Mouse (Mus musculus) B cell, adult 2 months (primary cell): ENCODE measurements at regions not wholly inside any gene's neighbourhood (a gene's known extent, or its start where the extent isn't known, plus 50 kb on each side); places are given as distances from the start of the nearest gene placed in this dataset.

Experiments
- DNase-seq, 2 experiments: peaks; one replicate each; pipeline ENCODE4 v3.0.0; 2022

DNA sequence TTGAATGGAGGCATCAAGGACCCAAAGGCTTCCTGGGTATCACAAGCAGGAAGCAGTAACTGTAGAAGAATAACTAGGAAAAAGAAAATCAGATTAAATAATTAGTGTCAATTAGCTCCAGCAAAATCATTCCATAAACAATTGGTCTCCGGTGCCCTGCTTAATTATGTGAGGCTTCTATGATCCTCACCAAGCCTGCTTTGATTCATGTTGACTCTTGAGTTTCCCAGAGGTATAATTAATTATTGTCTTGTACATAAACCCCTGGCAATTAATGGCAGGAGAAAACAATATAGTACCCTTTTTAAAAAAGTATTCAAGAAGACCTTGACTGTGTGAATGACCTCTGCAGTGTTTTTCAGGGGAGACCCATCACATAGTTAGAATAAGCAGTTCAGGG, 61.5 kb upstream of the Sp8 start:
- DNase-seq = no peak

DNA sequence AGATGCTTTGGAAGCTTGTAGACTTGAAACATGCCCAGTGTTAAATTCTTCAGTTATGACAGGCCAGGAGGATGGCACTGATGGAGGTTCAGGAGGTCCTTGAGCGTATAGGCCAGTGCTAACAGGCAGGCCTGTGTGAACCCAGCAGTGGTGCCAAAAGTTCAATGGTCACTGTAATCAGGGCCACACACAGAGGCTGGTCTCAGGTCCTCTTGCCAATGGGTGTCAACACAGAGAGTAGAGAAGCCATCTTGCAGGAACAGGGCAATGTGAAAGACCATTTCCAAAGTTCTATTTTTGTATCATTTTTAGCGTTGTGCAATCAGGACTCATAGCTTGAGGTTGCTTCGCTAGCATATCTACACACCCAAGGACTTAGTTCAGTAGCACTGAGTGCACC, 64.2 kb upstream of the Sp8 start:
- no peak for DNase-seq

DNA sequence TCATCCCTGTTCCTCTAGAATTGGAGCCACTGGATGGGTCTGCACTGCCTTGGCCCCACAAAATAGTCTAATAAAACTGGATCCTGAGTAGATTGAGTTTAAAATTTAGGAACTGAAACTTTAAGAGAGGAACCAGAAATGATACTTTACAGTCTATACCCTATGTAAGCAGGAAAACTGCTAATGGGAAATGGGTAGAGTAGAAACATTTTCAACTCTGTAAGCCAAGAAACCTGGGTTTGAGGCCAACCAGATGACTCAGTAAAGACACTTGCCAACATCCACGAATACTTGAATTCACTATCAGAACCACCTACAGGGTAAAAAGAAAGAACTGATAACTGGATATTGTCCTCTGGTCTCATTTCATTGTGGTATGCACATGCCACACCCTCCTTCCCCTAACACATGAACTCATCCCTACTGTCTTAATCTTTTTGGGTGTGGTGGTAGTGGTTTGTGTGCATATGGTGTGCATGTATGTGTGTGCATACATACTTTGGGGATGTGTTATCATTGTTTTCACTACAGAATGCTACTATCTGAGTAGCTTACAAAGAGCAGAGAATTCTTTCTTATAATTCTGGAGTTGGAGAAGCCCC, 70.6 kb upstream of the Sp8 start:
- DNase-seq = no peak

DNA sequence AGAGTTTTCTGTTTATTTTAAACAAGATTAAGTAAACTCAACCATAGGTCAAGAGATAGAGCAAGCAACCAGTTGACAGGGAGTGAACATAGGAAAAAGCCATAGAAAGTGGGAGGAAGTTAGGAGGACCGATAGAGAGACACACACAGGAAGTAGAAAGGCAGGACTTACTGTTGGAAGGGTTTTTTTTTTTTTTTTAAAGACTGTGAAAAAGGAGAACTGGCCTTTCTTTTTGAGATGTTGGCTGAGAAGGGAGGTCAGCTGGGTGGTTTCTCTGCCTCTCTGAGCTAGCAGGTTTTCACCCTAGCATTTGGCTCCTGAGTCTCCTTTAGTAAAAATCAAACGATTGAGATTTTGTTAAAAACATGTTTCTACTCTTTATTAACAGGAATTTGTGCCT, 73.3 kb upstream of the Sp8 start:
- no peak for DNase-seq

DNA sequence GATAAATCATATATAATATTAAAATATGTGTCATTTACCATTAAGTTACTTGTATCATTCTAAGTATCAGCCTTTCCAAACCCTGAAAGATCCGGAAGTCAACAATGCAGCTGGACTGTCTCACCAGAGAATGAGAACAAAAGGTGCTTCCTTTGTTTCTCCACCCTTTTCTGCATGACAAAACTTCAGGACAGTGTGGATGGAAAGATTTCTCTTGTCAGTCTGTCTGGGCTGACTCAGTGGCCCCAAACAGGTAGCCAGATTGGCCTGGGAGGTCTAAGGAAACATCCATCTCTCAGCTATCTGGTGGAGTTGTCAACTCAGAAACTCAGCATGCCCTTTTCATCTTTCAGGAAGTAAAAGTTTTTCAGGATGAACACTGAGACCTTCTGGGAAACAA, 79.7 kb upstream of the Sp8 start:
- no peak for DNase-seq

DNA sequence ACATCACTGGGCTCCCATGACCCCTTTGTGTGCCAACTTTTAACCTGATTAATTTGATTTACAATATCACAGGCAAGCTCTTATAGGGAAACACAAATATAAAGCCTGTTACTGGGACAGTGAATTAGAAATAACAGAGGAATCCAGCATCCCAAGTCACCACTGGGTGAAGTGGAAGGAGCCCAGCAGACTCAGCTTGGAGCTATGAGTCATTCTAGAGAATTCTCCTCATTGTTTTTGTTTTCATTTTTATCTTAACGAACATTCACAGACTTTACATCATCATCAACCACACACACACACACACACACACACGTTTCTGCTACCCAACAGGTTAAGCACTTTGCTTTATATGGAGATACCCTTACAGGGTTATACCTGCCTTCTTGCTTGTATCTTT, 92.1 kb upstream of the Sp8 start:
- DNase-seq = no peak

DNA sequence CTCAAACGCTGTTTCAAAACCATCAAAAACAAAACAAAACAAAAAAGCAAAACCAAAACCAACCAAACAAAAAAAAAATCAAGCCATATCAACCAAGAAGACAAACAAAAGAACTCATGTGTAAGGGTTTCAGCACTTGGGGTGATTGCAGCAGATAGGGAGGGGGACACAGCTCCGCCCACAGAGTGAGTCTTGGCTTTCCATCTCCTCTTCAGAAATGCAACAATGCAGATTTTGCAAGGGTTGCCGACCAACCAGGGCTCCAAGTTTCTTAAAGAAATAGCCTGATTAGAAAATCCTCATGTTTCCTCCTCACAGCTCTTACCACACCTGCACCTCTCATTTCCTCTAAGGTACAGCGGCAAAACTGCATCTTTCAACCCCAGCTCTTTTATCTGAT, 107.0 kb upstream of the Sp8 start:
- no peak for DNase-seq

DNA sequence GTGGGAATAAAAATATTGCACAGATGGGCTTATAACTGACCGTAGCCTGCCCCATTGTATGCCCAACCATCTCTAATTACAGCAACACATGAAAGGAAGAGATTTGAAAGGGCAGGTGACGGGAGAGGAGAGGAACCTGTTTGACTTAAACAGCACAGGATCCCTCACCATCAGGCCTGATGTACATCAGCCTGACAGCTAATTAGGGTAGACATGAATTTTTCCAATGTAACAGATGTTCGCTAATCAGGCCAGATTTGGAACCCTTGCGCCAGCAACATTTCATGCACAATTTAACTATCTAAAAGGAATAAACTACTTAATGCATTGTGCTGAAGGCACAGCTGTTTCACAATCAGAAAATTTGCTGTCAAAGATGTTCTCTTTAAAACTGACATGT, 120.2 kb upstream of the Sp8 start:
- no peak for DNase-seq

DNA sequence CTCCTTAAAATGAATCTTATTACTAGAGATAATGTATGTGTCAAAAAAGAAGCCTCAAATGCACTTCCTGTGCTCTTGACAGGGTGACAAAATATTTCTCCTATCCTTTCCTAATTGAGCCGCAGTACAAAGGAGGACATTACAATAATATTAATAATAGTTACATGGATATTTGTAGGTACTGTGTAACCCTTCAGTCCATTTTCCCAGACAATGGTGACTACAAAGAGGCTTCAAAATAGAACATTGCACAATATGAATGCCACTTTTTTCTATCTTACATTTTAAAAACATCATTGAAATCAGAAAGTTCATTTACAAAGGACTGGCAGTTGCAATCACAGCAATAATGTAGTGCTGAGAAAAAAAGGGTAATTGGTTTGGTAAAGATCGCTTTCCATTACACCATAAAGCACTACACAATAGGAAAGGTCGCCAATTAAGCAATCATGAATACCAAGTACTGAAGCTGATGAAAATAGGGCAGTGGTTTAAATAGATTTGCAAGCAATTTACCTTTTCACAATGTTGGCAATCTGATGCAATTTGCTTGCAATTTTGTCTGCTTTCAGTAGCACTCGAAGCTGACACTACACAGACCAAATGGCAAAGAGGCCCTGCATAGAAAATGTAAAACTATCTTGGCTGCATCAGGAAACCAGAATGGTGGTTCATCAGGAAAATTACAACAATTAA, 126.1 kb upstream of the Sp8 start:
- no peak for DNase-seq

DNA sequence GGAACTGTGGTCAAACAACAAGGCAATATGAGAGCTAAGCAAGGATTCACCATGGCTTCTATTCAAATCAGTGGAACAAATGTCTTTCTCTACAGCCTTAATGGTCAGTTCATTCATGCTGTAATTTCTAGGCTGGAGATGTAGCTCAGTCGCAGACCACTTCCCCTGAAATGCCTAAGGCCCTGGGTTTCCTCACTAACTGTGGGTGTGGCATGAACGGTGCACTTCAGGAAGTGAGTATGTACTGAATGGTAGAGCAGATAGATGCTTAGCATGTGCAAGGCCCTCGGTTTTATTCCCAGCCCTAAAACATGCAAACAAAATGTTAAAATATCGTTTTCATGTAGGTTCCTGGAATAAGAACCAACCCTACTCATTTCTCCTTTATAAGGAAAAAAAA, 129.3 kb upstream of the Sp8 start:
- DNase-seq = no peak

DNA sequence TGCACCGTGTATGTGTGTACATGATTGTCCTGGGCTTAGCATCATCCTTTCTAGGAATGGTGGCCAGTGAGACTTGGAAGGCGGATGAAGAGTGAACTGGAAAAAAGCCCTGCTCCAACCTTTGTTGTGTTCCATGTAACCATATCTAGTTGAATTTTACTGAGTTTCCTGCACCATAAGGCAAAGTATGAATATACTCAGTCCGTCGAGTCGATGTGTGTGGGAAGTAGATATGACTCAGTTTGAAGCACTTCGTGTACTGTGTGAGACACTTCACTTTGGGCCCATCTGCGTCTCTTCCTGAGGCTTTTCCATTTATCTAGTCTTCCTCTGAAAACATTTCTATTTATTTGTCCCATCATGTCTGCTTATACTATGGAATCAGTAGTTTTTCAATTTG, 139.5 kb upstream of the Sp8 start:
- no peak for DNase-seq

DNA sequence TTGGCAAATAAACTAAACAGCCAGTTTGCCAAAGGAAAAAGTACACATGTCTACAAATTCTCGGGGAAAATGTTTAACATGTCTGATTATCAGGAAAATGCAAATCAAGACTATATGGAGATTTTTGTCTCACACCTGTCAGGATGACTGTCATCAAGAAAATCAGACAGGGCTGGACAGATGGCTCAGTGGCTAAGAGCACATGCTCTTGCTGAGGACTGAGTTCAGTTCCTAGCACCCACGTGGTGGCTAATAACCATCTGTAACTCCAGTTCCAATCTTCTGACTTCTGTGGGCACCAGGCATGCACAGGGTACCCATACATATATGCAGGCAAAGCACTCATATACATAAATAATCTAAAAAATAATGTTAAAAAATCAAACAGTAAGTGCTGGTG, 141.3 kb upstream of the Sp8 start:
- no peak for DNase-seq

DNA sequence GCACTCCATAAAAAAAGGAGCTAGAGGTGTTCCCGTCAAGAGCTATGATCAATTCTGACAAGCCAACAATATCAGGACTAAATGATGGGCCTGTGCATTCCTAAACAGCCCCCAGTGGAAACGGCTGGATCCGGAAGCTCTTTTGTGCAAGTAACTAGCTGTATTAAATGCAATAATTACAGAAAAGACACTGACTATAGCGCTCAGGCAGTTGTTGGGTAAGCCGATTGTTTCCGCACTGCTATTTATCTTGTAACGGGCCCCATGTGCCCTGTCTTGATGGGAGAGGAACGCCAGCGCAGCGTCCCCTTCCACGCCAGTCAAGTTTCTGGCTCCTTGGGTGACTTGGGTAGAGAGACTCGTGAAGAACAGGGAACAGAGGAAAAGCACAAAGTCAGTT, 142.4 kb upstream of the Sp8 start:
- no peak for DNase-seq

DNA sequence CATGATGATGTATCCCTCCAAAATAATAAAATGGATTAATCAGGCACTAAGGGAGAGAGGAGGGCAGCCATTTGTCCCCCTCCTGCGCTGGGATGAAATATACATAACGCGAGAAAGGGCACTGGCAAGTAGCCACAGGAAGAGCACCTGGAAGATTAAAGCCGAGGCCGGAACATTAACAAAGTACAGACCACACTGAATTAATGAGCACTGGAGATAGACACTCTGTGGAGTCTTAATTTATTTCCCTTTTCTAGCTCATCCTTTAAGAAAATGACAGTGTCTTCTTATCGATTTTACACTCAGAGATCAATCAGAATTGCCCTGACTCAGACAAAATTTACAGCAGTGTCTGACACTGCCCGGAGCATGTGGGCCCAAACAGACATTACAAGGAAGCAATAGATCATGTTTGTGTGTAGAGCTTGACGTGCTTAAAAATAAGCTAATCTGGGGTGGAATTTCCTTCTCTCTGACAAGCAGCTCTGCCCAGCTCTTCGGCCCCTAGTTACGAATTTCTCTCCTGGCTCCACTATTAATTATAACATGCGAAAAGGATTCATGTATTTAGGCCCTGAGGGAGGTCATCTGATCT, 143.0 kb upstream of the Sp8 start:
- DNase-seq = no peak

DNA sequence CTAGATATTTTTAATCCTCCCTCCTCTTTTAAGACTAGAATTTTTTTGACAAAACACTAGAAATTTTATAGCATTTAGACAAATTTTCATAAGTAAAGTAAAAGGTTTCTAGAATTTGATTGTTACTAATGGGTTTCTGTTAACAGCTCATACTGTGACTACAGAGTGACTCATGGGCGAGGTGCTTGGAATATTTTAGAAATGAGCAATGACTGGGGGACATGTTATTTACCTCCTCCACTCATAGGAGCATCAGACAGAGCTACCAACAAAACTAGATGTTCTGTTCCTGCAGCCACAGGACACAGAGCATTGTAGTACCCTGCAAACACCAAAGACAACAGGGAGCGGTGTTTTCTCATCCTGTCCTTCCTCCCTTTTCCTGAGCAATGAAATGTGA, 144.3 kb upstream of the Sp8 start:
- DNase-seq = no peak

DNA sequence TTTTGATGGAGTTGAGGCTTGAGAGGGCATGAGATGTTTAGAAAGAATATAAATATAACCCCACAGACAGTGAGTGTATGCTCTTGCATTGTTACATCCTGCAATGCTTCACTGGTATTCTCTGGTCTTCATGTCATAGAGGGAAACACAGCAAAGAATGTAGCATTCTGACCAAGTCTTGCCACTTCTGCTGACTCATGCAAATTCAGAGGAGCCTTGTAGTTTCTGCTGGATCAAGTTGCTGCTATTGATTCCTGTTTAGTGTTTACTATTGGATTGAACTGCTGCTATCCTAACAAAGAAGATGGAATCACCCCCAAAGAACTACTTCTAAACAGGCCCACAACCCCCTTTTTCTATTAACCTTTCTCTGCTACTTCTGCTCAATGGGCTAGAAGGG, 148.0 kb upstream of the Sp8 start:
- no peak for DNase-seq

DNA sequence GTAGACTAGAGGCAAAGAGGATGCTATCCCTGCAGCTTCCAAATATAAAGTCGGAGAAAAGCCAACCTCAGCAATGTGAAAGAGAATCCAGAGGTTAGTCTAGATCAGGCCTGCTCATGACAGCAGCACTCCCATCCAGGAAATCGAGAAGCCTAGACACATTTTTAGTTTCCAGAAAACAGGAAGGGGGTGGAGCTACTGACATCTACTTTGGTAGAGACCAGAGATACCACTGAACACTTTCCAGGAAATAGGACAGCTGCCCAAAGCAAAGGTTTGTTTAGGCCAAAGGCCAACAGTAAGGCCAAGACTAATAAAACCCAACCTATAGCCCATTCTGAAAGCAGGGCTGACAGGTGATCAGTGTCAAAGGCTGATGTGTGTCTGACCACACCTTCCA, 151.4 kb upstream of the Sp8 start:
- no peak for DNase-seq

DNA sequence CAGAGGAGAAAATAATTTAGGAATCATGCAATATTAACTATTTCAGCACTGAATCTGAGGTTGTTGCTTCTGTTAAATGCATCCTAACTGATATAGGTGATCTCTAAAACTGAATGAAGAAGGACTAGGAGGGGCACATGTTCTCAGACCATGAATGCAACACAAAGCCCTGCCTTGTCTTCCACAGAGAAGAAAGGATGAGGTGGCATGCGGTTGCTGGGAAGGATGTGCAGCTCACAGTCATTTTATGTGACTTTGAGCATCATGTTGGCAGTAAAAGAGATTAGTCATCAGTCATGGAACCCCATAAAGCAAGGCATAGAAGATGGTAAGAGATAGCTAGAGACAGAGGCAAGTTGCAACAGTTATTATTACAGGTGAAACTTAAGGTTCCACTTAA, 163.2 kb upstream of the Sp8 start:
- no peak for DNase-seq

DNA sequence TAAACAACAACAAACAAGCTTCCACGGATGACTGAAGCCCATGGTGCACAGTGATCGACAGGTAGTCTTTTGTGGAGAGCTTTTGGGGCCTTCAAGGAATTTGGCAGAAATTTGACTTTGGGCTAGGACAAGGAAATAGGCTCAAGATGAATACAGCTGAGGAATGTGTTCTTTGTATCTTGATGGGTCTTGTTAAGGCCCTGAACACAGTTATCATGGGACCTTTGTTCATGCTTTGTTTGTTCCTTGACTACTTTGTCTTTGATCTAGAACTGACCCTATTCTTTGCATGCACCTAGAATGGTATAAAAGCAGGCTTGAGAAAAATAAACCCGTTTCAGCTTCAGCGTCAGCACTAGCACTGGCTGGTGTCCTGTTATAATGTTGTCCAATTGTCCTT, 168.1 kb upstream of the Sp8 start:
- DNase-seq = no peak

DNA sequence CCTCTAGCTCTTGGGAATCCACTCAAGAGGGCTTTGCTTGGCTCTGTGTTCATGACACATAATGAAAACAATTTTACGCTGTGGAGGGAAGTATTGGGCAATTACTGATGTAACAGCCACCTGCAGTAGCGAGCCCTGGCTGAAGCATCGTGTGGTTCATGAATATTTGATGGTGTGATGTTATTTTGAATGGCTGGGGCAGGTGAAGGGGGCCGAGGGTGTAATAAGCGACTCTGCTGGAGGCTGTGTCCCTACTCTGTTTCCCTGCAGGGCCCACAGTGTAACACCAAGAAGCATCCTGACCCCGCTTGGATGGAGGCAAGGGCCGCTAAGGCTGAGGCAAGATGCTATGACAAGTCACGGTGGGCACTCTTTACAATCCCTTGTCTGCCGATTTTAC, 184.6 kb upstream of the Sp8 start:
- DNase-seq = no peak

DNA sequence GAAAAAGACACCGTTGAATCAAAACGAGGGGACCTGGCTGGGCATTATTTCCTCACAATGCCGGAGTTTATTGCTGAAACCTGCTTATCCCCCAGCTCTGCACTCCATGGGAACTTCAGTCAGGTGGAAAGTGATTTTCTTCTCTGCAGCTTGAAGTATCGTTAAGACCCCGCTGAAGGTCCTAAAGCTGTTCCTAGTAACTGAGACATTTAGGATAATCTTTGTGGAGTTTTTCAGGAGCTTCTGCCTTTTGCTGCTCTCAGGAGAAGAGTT, 185.0 kb upstream of the Sp8 start:
- DNase-seq = no peak

DNA sequence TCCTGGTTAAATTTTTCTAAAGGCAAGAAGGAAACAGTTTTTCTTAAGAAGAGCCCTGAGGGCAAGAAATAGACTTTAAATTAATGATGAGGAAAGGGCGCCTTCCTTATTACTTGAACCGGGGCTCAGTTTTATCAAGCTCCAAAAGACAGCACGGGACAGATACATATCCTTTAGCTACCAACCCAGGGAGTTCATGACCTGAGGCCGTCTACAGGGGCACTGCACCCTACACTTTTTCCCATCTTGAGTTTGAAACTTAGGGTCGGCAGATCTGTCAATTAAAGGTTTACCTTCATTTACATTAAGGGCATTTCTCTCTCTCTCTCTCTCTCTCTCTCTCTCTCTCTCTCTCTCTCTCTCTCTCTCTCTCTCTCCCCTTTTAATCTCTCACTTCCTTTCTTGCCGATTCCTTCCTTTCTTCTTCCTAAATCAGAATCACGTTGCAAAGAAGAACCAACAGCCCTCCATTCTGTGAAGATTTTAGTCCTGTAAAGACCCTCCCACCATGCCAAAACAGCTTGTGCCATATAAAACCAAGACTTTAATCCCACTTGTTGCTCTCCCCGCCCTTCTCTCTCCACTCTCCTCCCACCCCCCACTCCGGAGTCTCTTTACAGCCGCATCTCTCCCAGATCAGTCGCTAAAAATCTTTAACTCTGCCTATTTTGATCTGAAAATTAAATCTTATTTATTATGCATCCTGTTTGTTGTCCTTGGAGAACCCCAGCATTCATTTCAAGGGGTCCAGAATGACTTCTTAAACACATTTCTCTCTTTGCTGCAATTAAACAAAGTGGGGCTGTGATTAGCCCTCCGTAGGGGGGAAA, 185.5 kb upstream of the Sp8 start:
- DNase-seq = no peak

DNA sequence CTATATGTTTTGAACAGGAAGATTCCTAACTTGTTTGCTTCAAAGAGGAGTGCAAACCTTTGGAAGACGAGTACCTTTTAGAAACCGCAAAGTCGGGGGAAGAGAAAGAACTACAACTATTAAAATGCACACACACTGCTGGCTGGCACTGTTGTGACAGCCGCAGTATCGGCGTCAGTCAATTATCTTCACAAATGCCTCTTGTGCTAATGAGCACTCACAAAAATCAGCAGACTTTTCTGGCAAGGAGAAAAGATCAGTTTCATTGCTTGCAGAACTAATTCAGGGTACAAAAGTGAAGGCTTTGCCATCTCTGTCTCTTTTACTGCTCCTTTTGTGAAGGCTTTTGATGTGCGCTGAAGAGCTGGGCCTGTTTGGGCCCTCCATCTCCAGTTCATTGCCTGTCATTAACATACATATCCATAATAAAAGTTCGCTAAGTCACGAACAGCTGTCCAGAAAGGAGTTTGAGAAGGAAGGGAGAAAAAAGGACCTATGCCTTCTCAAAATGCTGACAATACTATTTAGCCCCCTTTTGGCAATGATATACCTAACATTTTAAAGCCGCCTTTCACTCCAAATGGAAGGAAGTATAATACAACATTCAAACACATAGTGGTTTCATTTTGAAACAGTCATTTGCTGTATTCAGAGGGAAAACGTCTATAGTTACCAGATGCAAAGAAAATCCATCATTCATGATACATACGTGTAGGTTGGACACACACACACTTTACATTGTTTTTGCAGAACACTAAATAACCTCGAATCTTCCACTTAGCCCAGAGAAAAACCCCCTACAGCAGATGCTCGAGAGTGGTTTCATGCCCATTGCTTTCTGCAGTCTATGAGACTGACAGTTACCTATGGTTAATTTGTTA, 186.6 kb upstream of the Sp8 start:
- no peak for DNase-seq
